Mouse (Mus musculus) forebrain, embryonic 16.5 days (tissue): ENCODE measurements at regions not wholly inside any gene's neighbourhood (a gene's known extent, or its start where the extent isn't known, plus 50 kb on each side); places are given as distances from the start of the nearest gene placed in this dataset.
A peak's percentile ranks its signal among the peaks of the same experiment; 100 is the strongest.

Experiments
- ATAC-seq: fragments of 200-750 bp; cut with Nextera tagmentation; 2 replicates; pipeline ENCODE4 v1.8.0; 2017; ENCODE audit warnings: mild to moderate bottlenecking, moderate library complexity
- H3K27ac ChIP-seq: fragments of 300-500 bp; sonication (generic); 2 replicates; pipeline ENCODE4 v1.5.1; 2014; ENCODE audit warnings: low read length, control low read depth
- H3K27me3 ChIP-seq: fragments of 300-500 bp; sonication (generic); replicated peaks from 2 replicates; pipeline ENCODE4 v1.6.1; 2014; ENCODE audit warnings: low read length; ENCODE audit not compliant: control insufficient read depth, insufficient read depth
- H3K36me3 ChIP-seq: fragments of 300-500 bp; sonication (generic); 2 replicates; pipeline ENCODE4 v1.6.1; 2014; ENCODE audit not compliant: control insufficient read depth, insufficient read depth
- H3K4me1 ChIP-seq: fragments of 300-500 bp; sonication (generic); replicated peaks from 2 replicates; pipeline ENCODE4 v1.6.1; 2014; ENCODE audit warnings: low read length; ENCODE audit not compliant: control insufficient read depth, insufficient read depth
- H3K4me2 ChIP-seq: fragments of 300-500 bp; sonication (generic); 2 replicates; pipeline ENCODE4 v1.6.1; 2014; ENCODE audit warnings: mild to moderate bottlenecking, low read length, control low read depth
- H3K4me3 ChIP-seq: fragments of 300-500 bp; sonication (generic); replicated peaks from 2 replicates; pipeline ENCODE4 v1.5.1; 2014; ENCODE audit warnings: mild to moderate bottlenecking, low read length, control low read depth
- H3K9ac ChIP-seq: fragments of 300-500 bp; sonication (generic); replicated peaks from 2 replicates; pipeline ENCODE4 v1.6.1; 2014; ENCODE audit warnings: low read depth, low read length, control low read depth
- H3K9me3 ChIP-seq: fragments of 300-500 bp; sonication (generic); 2 replicates; pipeline ENCODE4 v1.6.1; 2016; ENCODE audit warnings: low read length; ENCODE audit not compliant: control insufficient read depth
- WGBS: fragments of 180-500 bp; shearing (Covaris S2); extraction: QIAGEN DNeasy Blood & Tissue Kit; methylation state at CpG from one replicate; pipeline ENCODE4 v1.1.7; 2014; 5-methylcytosine and 5-hydroxymethylcytosine counted together

GRCm38 (mm10) chr3:63556741-63557140 is 73.1 kb upstream of the Gm34302 start:
- H3K36me3 ChIP-seq, result no peaks in the 10 kb centered on the region
- 95% methylated on average over 1 of the region's 1 CpGs for WGBS
- ATAC-seq, result no peak

GRCm38 (mm10) chr3:63554872-63555271 is 71.2 kb upstream of the Gm34302 start:
- Histone ChIP-seq H3K9ac (no peak overlapping the region), H3K27ac (no peak overlapping the region), H3K36me3 (no peaks in the 10 kb centered on the region), H3K27me3 (no peaks in the 10 kb centered on the region), H3K9me3 (no peaks in the 10 kb centered on the region), H3K4me3 (no peak overlapping the region), H3K4me1 (no peaks in the 10 kb centered on the region; the same call in 1 of the 2 replicates), H3K4me2 (no peak overlapping the region)
- peak; percentile 64 for ATAC-seq
- 6% methylated on average over 9 of the region's 9 CpGs for WGBS

More at GRCm38 (mm10) chr3:63556741-63557140, 73.1 kb upstream of the Gm34302 start:
- Histone ChIP-seq H3K4me1 (no peaks in the 10 kb centered on the region; the same call in 1 of the 2 replicates), H3K27ac (no peak overlapping the region), H3K4me2 (no peak overlapping the region), H3K4me3 (no peak overlapping the region), H3K9ac (no peak overlapping the region), H3K9me3 (no peaks in the 10 kb centered on the region), H3K27me3 (no peaks in the 10 kb centered on the region)

- no peaks in the 10 kb centered on the region for H3K36me3 ChIP-seq
- no peak overlapping the region for H3K9ac ChIP-seq
- H3K27me3 ChIP-seq, result no peaks in the 10 kb centered on the region
- no peak overlapping the region for H3K4me2 ChIP-seq
- 82% methylated on average over 2 of the region's 2 CpGs for WGBS
- no peak for ATAC-seq
- no peak overlapping the region for H3K27ac ChIP-seq
- no peaks in the 10 kb centered on the region for H3K9me3 ChIP-seq
- no peaks in the 10 kb centered on the region; the same call in 1 of the 2 replicates for H3K4me1 ChIP-seq
- no peak overlapping the region for H3K4me3 ChIP-seq
Measured at GRCm38 (mm10) chr3:63553426-63553825, 69.7 kb upstream of the Gm34302 start.

- no peak overlapping the region for H3K4me2 ChIP-seq
- no peaks in the 10 kb centered on the region; the same call in 1 of the 2 replicates for H3K4me1 ChIP-seq
- no peak overlapping the region for H3K27ac ChIP-seq
- no peaks in the 10 kb centered on the region for H3K9me3 ChIP-seq
- 77% methylated on average over 5 of the region's 5 CpGs for WGBS
- no peaks in the 10 kb centered on the region for H3K36me3 ChIP-seq
- H3K4me3 ChIP-seq, result no peak overlapping the region
- no peak for ATAC-seq
- no peak overlapping the region for H3K9ac ChIP-seq
- H3K27me3 ChIP-seq, result no peaks in the 10 kb centered on the region
Measured at GRCm38 (mm10) chr3:63551661-63552060, 68.0 kb upstream of the Gm34302 start.

- no peak for ATAC-seq
- H3K36me3 ChIP-seq, result no peaks in the 10 kb centered on the region
- H3K27me3 ChIP-seq, result no peaks in the 10 kb centered on the region
- H3K9me3 ChIP-seq, result no peaks in the 10 kb centered on the region
- H3K9ac ChIP-seq, result no peak overlapping the region
- no peak overlapping the region for H3K4me3 ChIP-seq
- 63% methylated on average over 4 of the region's 4 CpGs for WGBS
- no peak overlapping the region for H3K27ac ChIP-seq
- H3K4me1 ChIP-seq, result no peaks in the 10 kb centered on the region
- H3K4me2 ChIP-seq, result no peak overlapping the region
Measured at GRCm38 (mm10) chr3:63542638-63543408, 59.1 kb upstream of the Gm34302 start.

GRCm38 (mm10) chr3:63538881-63539280 is 55.2 kb upstream of the Gm34302 start:
- Histone ChIP-seq H3K9me3 (no peaks in the 10 kb centered on the region), H3K4me1 (0 out of 2 replicates have a peak, but pooled peaks cover 3% of the 10 kb centered on the region), H3K4me2 (no peak overlapping the region), H3K36me3 (no peaks in the 10 kb centered on the region), H3K4me3 (no peak overlapping the region), H3K27me3 (no peaks in the 10 kb centered on the region), H3K9ac (no peak overlapping the region), H3K27ac (no peak overlapping the region)
- no peak for ATAC-seq
- 52% methylated on average over 2 of the region's 2 CpGs for WGBS

GRCm38 (mm10) chr3:63534141-63534540 is 50.5 kb upstream of the Gm34302 start:
- no peaks in the 10 kb centered on the region for H3K27me3 ChIP-seq
- H3K27ac ChIP-seq, result no peak overlapping the region
- 19% methylated on average over 2 of the region's 2 CpGs for WGBS
- H3K4me3 ChIP-seq, result no peak overlapping the region
- no peaks in the 10 kb centered on the region for H3K9me3 ChIP-seq
- no peaks in the 10 kb centered on the region for H3K36me3 ChIP-seq
- H3K4me2 ChIP-seq, result no peak overlapping the region
- no peak overlapping the region for H3K9ac ChIP-seq
- H3K4me1 ChIP-seq, result 0 out of 2 replicates have a peak, but pooled peaks cover 9% of the 10 kb centered on the region
- ATAC-seq, result no peak
